Mouse (Mus musculus): ENCODE results near the gene Mst1. TPM values are rescaled to one million over a fixed set of nuclear protein-coding genes. Genes with fewer than 3 reads are reported as not detected.

Gene Mst1
- polyA plus RNA-seq, 1 experiment = 3.5 TPM

DNA sequence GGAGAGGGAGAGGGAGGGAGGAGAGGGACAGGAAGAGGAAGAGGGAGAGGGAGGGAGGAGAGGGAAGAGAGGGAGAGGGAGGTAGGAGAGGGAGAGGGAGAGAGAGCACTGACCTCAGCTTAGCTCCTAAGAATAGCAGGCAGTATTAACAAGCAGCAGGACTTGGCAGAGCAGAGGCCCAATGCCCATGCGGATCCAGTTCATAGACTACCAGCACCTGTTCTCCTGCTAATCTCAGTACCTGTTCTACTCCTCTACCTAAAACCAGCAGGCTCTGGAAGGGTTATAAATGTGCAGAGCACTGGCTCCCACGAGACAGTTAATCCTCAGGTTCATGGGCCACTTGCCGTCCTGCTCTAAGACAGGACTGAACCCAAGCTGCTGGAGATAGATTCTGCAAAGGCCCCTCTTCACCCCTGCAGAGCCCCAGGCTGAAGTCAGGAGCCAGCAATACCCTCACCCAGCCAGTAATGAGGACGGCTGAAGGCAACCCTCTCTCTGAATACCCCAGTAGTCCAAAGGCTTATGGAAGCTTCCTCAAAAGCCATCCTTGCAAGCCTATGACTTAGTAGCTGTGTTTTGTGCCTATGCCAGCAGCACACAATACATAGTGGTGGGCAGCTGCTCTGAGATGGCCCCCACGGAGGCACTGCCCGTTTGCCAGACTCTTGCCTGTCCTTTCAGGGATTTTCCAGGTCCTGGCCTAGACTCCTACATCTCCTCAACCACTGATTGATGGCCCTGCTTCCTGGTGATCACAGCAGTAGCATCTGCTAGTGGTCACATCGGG is 6.9 kb upstream of the Mst1 start:
- 90% methylated on average over 7 of the region's 7 CpGs for WGBS
- peaks cover 6% of the 10 kb centered on the region for H3K4me1 ChIP-seq (replicated peaks; ENCODE audit: control insufficient read depth, insufficient read depth, low read length)
- no peak overlapping the region for H3K27ac ChIP-seq (ENCODE audit: control insufficient read depth, insufficient read depth, low read length)
- H3K4me3 ChIP-seq (ENCODE audit: control insufficient read depth, insufficient read depth, low read length) = no peak overlapping the region
- TF ChIP-seq POLR2A (IDR thresholded peaks at IDR 0.05; ENCODE audit: control insufficient read depth, extremely low read depth, insufficient read depth, low read length, poor library complexity) (no peak), CTCF (IDR thresholded peaks at IDR 0.05; ENCODE audit: borderline replicate concordance, control insufficient read depth, extremely low read depth, insufficient read depth, low read length, poor library complexity) (no peak)
- peaks cover 6% of the 10 kb centered on the region; the same call in 1 of the 2 replicates for H3K36me3 ChIP-seq (ENCODE audit: control insufficient read depth, insufficient read depth, low read length)
- DNase-seq = no peak
- H3K27me3 ChIP-seq (ENCODE audit: control insufficient read depth, insufficient read depth, low read length) = no peaks in the 10 kb centered on the region

- Histone ChIP-seq H3K4me1 (replicated peaks; ENCODE audit: control insufficient read depth, insufficient read depth, low read length) (peaks cover 29% of the 10 kb centered on the region), H3K4me3 (ENCODE audit: control insufficient read depth, insufficient read depth, low read length) (peak overlapping the region; percentile 7; the same call in 1 of the 2 replicates), H3K36me3 (ENCODE audit: control insufficient read depth, insufficient read depth, low read length) (peaks cover 21% of the 10 kb centered on the region), H3K27ac (ENCODE audit: control insufficient read depth, insufficient read depth, low read length) (no peak overlapping the region), H3K27me3 (ENCODE audit: control insufficient read depth, insufficient read depth, low read length) (no peaks in the 10 kb centered on the region)
- TF ChIP-seq POLR2A (IDR thresholded peaks at IDR 0.05; ENCODE audit: control insufficient read depth, extremely low read depth, insufficient read depth, low read length, poor library complexity) (no peak), CTCF (IDR thresholded peaks at IDR 0.05; ENCODE audit: borderline replicate concordance, control insufficient read depth, extremely low read depth, insufficient read depth, low read length, poor library complexity) (no peak)
- WGBS = 27% methylated on average over 19 of the region's 19 CpGs
- DNase-seq = no peak
These were observed 2.3 kb downstream of the Mst1 start for GRCm38 (mm10) chr9:108082549-108082948.

GRCm38 (mm10) chr9:108082988-108083431 is 2.8 kb downstream of the Mst1 start, which contains the start of gene Rnf123:
Gene Rnf123 (minus strand): TSS chr9:108083346.
- Histone ChIP-seq H3K4me3 (ENCODE audit: control insufficient read depth, insufficient read depth, low read length) (peak within 1 kb of the TSS; percentile 7; the same call in 1 of the 2 replicates), H3K4me1 (replicated peaks; ENCODE audit: control insufficient read depth, insufficient read depth, low read length) (peaks cover 25% of the 10 kb centered on the region), H3K36me3 (ENCODE audit: control insufficient read depth, insufficient read depth, low read length) (peaks cover 26% of the 10 kb centered on the region), H3K27me3 (ENCODE audit: control insufficient read depth, insufficient read depth, low read length) (no peaks in the 10 kb centered on the region), H3K27ac (ENCODE audit: control insufficient read depth, insufficient read depth, low read length) (no peak within 1 kb of the TSS)
- DNase-seq = no peak
- TF ChIP-seq CTCF (IDR thresholded peaks at IDR 0.05; ENCODE audit: borderline replicate concordance, control insufficient read depth, extremely low read depth, insufficient read depth, low read length, poor library complexity) = no peak
- no peak for TF ChIP-seq POLR2A (IDR thresholded peaks at IDR 0.05; ENCODE audit: control insufficient read depth, extremely low read depth, insufficient read depth, low read length, poor library complexity)
- 9% methylated on average over 12 of the region's 12 CpGs for WGBS

DNA sequence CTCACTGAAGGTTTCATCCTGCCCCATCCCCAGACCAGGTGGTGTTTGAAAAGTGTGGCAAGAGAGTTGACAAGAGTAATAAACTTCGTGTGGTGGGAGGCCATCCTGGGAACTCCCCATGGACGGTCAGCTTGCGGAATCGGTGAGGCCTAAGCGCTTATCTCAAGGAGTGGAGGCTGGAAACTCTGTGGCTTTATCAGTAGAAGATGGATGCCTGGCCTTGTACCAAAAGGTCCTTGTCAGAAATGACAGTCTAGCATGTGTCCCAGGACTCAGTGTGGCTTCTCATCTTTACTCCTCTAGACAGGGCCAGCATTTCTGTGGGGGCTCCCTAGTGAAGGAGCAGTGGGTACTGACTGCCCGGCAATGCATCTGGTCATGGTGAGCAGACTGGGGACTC is 3.3 kb downstream of the Mst1 start:
- H3K27ac ChIP-seq (ENCODE audit: control insufficient read depth, insufficient read depth, low read length) = no peak overlapping the region
- 93% methylated on average over 6 of the region's 6 CpGs for WGBS
- H3K4me1 ChIP-seq (replicated peaks; ENCODE audit: control insufficient read depth, insufficient read depth, low read length) = peaks cover 21% of the 10 kb centered on the region
- H3K4me3 ChIP-seq (ENCODE audit: control insufficient read depth, insufficient read depth, low read length) = no peak overlapping the region
- no peaks in the 10 kb centered on the region for H3K27me3 ChIP-seq (ENCODE audit: control insufficient read depth, insufficient read depth, low read length)
- peaks cover 31% of the 10 kb centered on the region for H3K36me3 ChIP-seq (ENCODE audit: control insufficient read depth, insufficient read depth, low read length)
- no peak for DNase-seq
- TF ChIP-seq POLR2A (IDR thresholded peaks at IDR 0.05; ENCODE audit: control insufficient read depth, extremely low read depth, insufficient read depth, low read length, poor library complexity) = no peak
- no peak for TF ChIP-seq CTCF (IDR thresholded peaks at IDR 0.05; ENCODE audit: borderline replicate concordance, control insufficient read depth, extremely low read depth, insufficient read depth, low read length, poor library complexity)

- Histone ChIP-seq H3K4me3 (ENCODE audit: control insufficient read depth, insufficient read depth, low read length) (no peak overlapping the region), H3K27me3 (ENCODE audit: control insufficient read depth, insufficient read depth, low read length) (no peaks in the 10 kb centered on the region), H3K4me1 (replicated peaks; ENCODE audit: control insufficient read depth, insufficient read depth, low read length) (peaks cover 16% of the 10 kb centered on the region), H3K36me3 (ENCODE audit: control insufficient read depth, insufficient read depth, low read length) (peaks cover 35% of the 10 kb centered on the region), H3K27ac (ENCODE audit: control insufficient read depth, insufficient read depth, low read length) (no peak overlapping the region)
- WGBS = 99% methylated on average over 4 of the region's 4 CpGs
- TF ChIP-seq POLR2A (IDR thresholded peaks at IDR 0.05; ENCODE audit: control insufficient read depth, extremely low read depth, insufficient read depth, low read length, poor library complexity) (no peak), CTCF (IDR thresholded peaks at IDR 0.05; ENCODE audit: borderline replicate concordance, control insufficient read depth, extremely low read depth, insufficient read depth, low read length, poor library complexity) (no peak)
- DNase-seq = no peak
These were observed 5.0 kb downstream of the Mst1 start for GRCm38 (mm10) chr9:108085261-108085660.

- TF ChIP-seq POLR2A (IDR thresholded peaks at IDR 0.05; ENCODE audit: control insufficient read depth, extremely low read depth, insufficient read depth, low read length, poor library complexity) (no peak), CTCF (IDR thresholded peaks at IDR 0.05; ENCODE audit: borderline replicate concordance, control insufficient read depth, extremely low read depth, insufficient read depth, low read length, poor library complexity) (no peak)
- Histone ChIP-seq H3K36me3 (ENCODE audit: control insufficient read depth, insufficient read depth, low read length) (peaks cover 33% of the 10 kb centered on the region), H3K27ac (ENCODE audit: control insufficient read depth, insufficient read depth, low read length) (no peak overlapping the region), H3K27me3 (ENCODE audit: control insufficient read depth, insufficient read depth, low read length) (no peaks in the 10 kb centered on the region), H3K4me3 (ENCODE audit: control insufficient read depth, insufficient read depth, low read length) (no peak overlapping the region), H3K4me1 (replicated peaks; ENCODE audit: control insufficient read depth, insufficient read depth, low read length) (peaks cover 14% of the 10 kb centered on the region)
- 97% methylated on average over 7 of the region's 7 CpGs for WGBS
- no peak for DNase-seq
These were observed 10.4 kb downstream of the Mst1 start for GRCm38 (mm10) chr9:108090611-108091120.

Data from thymus, adult 2 months (tissue).